Mouse (Mus musculus) frontal cortex, postnatal 25 days (tissue): ENCODE measurements at regions not wholly inside any gene's neighbourhood (a gene's known extent, or its start where the extent isn't known, plus 50 kb on each side); places are given as distances from the start of the nearest gene placed in this dataset.
"Not testable (repeated sequence)": the region's sequence is repeated elsewhere in the genome, so short reads cannot be mapped to it uniquely, and the experiment has no call there.

Experiments used
- DNase-seq, 2 experiments: peaks; one replicate each; pipeline ENCODE4 v3.0.0; 2022; ENCODE audit warnings: low spot score in 2 of 2

DNA sequence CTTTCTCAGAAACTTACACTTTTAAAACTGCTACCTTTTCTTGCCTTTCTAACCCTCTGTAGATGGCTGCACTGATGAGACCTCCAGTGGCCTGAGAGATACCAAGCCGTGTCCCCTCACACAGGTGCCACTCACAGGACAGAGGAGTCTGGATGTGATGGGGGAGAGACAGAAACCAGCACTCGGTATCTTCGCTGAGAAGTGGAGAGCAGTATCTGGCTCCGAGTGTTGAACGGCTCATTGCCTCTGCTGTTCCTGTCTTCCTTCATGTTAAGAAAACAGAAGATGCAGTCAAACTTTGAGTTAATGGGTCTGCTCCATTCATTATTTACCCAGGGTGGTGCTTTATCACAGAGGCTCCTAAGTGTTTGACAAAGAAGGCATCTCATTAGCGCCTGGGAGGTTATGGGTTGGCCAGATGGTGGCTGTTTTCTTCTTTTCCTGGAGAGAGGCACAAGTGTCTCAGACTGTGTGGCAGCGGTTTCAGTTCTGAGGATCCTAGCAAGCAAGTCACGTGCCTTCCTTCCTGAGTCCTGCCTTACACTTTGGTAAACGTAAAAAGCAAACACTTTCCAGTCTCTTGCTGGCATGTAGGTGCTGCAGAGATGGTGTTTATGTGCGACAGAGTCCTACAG, 248.6 kb downstream of the Sec16b start:
- no peak for DNase-seq

- DNase-seq: no peak
These were observed 250.4 kb downstream of the Sec16b start for GRCm38 (mm10) chr1:157756977-157757376.

- DNase-seq: no peak
These were observed 251.8 kb downstream of the Sec16b start for GRCm38 (mm10) chr1:157758337-157758736.

GRCm38 (mm10) chr1:157768201-157768600, 261.7 kb downstream of the Sec16b start:
- DNase-seq: no peak

DNA sequence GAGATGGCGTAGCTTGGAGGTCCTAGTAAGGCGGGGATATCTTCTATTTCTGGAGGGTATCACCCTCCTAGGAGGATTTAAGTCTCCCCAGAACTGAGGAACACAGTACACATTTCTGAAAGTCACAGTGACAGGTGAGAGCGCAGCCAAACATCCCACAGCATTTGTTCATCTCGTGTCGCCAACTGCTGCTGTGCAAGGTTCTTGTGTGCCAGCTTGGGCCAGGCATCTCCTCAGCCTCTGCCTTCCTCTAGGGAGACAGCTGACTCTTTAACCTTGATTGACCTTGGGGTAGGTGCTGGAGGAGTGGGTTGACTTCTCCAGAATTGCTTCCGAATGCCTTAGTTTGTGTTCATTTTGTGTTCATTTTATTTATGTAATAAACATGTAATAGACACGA, 291.2 kb downstream of the Sec16b start:
- no peak for DNase-seq

DNA sequence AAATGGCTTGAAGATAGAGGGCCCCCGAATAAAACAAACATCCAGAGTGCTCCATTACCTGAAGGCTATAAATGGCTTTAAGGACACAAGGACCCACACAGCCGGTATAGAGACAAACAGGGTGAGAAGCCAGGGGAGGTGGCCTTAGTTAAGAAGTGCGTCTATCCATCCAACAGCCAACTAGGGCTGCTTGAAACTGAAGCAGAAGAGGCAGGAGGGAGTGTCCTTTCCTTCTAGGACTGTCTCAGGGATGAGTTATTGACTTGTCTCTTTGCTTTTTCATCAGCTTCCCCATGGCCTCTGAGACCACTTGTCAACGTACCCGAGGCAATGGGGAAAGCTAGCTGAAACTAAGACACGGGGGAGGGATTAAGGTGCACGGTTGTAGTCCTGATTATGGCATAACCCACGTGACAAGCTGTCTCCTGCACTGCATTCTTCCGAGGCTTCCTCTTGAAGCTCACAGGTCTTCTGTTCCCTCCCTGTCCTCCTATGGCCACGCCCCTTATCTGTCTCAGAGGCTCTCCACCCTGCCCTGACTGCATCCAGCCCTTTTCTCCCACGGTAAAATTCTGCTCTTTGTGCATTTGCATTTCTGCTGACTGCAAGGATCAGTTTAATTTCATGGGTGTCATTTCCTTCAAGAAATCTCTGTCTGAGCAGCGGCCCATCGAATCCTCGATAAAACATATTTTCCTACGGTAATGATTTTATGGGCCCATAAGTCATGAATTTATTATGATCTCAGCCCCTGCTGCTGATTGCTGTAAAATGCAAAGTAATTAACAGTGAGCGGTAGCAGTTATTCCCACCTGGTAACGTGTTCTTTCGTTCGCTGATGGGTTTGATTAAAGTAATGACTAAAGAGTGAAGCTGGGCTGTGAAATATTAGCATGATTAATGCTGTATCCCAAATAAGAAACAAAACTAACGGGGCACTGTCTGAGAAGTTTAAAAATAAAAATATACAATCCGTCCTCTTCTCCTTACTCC, 292.3 kb downstream of the Sec16b start:
- no peak for DNase-seq

- DNase-seq: no peak
These were observed 294.6 kb downstream of the Sec16b start for GRCm38 (mm10) chr1:157801151-157801550.

DNA sequence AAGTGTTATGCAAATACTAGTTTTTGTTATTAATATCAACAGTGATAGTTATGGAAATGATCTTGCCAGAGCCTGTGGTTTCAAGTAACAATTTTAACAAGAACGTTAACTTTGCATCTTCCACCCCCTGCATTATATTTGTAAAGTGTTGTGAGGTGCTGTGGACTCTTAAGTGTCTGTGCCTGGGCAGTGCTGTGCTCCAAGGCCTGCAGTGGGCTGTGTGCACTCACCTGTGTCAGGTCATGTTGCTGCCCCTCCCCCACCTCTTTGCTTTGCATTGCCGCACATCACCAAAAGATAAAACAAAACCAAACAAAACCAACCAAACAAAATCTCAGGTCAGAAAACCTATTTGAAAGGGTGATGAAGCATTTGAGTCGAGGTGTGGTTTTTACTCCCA, 297.7 kb downstream of the Sec16b start:
- DNase-seq: no peak

DNA sequence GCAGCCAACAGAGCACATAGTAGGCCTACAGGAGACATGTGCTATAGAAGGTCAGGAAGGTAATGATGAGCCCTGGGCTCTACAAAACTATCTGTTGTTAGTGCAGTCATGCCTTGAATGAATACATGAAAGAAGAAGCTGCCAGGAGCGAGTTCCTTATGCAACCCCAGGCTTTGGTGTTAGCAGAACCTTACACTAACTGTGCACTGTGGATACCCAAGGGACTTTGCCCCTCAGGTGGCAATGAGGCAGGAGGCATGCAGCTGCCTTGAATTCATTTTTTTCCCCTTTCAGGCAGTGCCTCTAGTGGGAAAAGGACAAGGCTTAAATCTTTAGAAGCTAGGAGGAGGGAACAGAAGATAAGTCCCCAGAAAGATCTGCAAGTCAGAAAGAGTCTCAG, 299.8 kb downstream of the Sec16b start:
- no peak for DNase-seq

GRCm38 (mm10) chr1:157809674-157810471, 303.3 kb downstream of the Sec16b start:
- DNase-seq: no peak

DNA sequence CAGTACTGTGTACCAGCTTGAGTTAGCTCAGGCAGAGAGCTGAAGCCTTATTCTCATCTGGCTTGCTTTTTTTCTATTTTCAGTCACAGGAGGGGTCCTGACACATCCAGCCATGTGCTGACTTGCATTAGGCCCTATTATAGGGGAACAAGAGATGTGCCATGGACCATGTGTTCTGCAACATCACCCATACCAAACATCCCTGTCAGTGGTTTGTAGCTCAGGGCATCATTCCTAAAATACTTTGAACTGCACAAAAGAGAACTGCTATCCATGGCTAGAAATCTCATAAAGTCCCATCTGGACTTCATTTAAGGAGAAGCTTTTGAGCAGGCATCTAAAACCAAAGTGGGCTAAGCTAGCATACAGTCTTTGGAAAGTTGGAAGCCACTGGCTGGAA, 304.1 kb downstream of the Sec16b start:
- no peak for DNase-seq

DNA sequence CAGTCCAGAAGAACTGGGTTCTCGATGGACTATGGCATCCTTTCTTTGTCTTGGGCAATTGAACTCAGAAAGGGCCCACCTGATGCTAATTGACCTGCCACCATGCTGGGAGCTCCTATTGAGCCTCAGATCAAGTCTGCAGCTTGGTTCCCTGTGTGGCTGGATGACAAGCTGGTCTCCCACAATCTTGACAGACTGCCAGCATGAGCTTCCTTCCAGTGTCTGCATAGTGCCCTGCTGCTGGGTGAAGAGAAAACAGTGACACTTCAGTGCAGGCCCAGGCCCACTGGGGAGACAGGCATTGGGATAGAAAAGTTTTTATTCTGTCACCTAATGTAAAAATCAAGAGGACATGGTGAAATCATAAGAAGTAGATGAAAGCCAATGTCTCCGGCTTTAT, 321.4 kb downstream of the Sec16b start:
- DNase-seq: no peak

DNA sequence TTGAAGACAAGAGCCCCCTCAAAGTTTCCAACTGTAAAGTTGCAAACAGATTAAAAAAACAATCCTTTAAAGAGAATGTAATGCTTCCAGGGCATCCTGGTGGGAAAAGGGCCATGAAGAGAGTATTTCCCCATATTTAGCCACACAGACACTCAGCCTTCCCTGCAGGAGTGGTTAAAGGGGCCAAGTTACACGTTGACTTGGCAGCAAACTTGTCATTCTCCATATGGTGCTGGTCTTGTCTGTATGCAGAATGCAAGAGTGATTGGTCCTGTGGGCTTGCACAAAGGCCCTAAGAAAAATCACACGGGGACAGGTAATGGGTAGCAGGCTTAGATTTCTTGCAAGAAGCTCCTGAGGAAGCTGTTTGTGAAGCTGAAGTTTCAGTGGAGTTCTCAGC, 325.0 kb downstream of the Sec16b start:
- no peak for DNase-seq

GRCm38 (mm10) chr1:157872775-157873174, 366.2 kb downstream of the Sec16b start:
- DNase-seq: no peak

DNA sequence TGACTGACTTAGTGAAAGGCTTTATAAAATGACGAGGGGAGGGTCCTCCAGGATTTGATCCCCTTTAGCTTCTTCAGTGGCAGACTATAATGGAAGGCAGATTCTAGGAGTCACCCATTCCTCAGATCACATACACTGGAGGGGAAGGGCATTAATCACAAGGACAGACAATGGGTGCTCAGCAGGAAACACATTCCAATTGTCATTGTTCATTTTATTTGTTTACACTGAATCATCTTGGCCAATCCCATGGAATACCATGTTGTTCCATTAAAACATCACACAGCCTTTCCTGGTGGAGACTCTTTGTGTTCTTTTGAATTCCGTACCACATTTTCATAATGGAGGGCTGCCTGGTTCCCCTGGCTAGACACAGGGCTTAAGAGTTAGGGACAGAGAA, 368.5 kb downstream of the Sec16b start:
- DNase-seq: no peak

DNA sequence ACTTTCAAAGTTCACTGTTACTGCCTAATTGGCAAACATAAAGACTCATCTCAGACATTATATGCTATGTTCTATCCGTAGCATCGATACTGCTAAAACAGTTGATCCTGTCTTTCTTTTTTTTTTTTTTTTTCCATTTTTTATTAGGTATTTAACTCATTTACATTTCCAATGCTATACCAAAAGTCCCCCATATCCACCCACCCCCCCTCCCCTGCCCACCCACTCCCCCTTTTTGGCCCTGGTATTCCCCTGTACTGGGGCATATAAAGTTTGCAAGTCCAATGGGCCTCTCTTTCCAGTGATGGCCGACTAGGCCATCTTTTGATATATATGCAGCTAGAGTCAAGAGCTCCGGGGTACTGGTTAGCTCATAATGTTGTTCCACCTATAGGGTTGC, 370.6 kb downstream of the Sec16b start:
- not testable (repeated sequence) for DNase-seq

- no peak for DNase-seq
These were observed 380.6 kb downstream of the Sec16b start for GRCm38 (mm10) chr1:157887146-157887545.

- no peak for DNase-seq
These were observed 382.0 kb downstream of the Sec16b start for GRCm38 (mm10) chr1:157888573-157888972.

DNA sequence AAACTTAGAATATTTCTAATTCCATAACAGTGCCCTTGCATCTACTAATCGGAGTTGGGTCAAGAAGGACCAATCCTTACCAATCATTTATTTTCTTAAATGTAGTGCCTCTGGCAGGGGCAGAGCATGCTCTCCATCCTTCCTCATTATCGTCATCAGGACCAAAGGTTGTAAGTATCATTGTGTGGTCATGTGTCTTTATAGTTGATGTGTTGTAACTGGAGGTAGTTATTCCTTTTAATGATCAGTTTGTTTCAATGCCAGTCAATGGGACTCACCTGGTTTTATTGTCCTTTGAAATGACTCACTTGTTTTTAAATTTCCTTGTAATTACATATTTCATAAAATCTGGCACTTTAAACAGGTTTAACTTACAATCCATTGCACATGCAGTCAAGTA, 399.6 kb downstream of the Sec16b start:
- DNase-seq: no peak

DNA sequence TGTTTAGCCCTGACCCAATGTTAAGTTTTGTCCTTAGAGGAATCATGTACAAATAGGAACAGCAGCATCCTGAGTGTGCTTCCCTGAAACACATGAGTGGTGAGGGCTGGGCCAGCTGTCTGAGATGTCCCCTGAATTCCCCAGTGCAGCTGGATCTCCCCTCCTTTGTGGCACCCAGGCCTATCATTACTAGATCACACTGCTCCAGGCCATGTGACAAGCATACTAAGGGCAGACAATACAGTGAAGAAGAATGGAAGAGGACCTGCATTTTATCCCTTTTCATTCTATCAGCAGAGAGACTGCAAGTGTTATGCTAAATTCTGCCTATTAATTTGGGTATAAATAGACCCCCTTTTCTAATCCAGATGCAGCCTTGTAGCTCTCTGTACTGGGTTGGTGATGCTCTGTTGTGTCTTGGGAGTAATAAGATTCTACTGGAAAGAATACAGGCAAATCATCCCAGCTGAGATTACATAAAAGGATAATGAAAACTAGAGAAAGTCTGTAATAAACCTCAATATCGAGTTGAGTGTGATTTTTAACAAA, 418.3 kb downstream of the Brinp2 start:
- DNase-seq: no peak

- no peak for DNase-seq
These were observed 416.6 kb downstream of the Brinp2 start for GRCm38 (mm10) chr1:157939516-157939915.

DNA sequence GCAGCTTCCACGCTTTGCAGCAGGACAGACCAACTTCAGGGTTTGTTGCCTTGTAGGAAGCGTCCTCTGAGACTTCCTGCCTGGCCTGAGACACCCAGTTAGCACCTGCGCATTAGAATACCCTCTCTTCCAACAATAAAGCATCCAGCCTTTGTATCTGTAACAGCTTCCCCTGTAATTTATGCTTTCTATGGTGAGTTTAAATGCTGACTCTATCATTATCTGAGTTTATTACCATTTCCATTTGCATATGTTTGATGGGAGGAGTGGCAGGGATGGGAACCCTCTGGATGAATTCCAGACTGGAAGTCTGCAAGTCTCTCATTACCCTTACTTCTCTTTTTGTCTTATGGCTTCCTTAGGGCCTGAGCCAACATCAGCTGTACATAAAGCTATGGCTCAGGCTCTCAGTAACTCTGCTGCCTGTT, 415.8 kb downstream of the Brinp2 start:
- DNase-seq: no peak
